ENCODE assay signal across 20 mouse cellular contexts in genomic region chr10:112810181-112810580, GRCm38 (mm10).
A peak's percentile ranks its signal among the peaks of the same experiment; 100 is the strongest.
DNase-seq lines count a peak whose midpoint lies in the region; ATAC-seq lines count a peak whose summit lies in the region.
"Had no signal": no experiment of that assay in that cellular context is flagged by ENCODE, and none has a peak within 500 bp of the region (broad histone marks: within the 10 kb centered on the region; RNA-seq: fewer than 3 reads in every experiment).

No protein-coding gene starts in this region.

- H3K4me3 ChIP-seq in embryonic facial prominence, embryonic 14.5 days (ENCODE audit: low read depth, low read length), result no peak overlapping the region
- no peak overlapping the region for H3K4me3 ChIP-seq in embryonic facial prominence, embryonic 10.5 days
- H3K4me3 ChIP-seq in midbrain, embryonic 13.5 days (replicated peaks), result no peak overlapping the region
- no peak overlapping the region for H3K4me3 ChIP-seq in midbrain, embryonic 16.5 days (ENCODE audit: low read depth, low read length)
- H3K4me3 ChIP-seq in neural tube, embryonic 14.5 days (ENCODE audit: low read depth, low read length), result no peak overlapping the region

- no peak overlapping the region for H3K27ac ChIP-seq in embryonic facial prominence, embryonic 14.5 days (replicated peaks; ENCODE audit: low read depth, low read length)
- no peak overlapping the region for H3K27ac ChIP-seq in embryonic facial prominence, embryonic 10.5 days (replicated peaks)
- H3K27ac ChIP-seq in midbrain, embryonic 13.5 days, result no peak overlapping the region
- no peak overlapping the region for H3K27ac ChIP-seq in midbrain, embryonic 16.5 days (ENCODE audit: low read length)
- H3K27ac ChIP-seq in neural tube, embryonic 14.5 days (ENCODE audit: low read depth, low read length), result no peak overlapping the region
- H3K27ac ChIP-seq: macrophage had no signal

- H3K9ac ChIP-seq in embryonic facial prominence, embryonic 14.5 days (ENCODE audit: low read depth, low read length), result no peak overlapping the region
- H3K9ac ChIP-seq in midbrain, embryonic 13.5 days (replicated peaks), result no peak overlapping the region
- no peak overlapping the region for H3K9ac ChIP-seq in midbrain, embryonic 16.5 days (ENCODE audit: low read depth, low read length)
- no peak overlapping the region for H3K9ac ChIP-seq in neural tube, embryonic 14.5 days (replicated peaks; ENCODE audit: low read depth, low read length)
- H3K9ac ChIP-seq: liver, postnatal 0 days had no signal

- WGBS in embryonic facial prominence, embryonic 14.5 days, result 42% methylated on average over 1 of the region's 1 CpGs
- WGBS in embryonic facial prominence, embryonic 10.5 days, result 32% methylated on average over 1 of the region's 1 CpGs
- 11% methylated on average over 1 of the region's 1 CpGs for WGBS in midbrain, embryonic 13.5 days
- 11% methylated on average over 1 of the region's 1 CpGs for WGBS in midbrain, embryonic 16.5 days
- WGBS in neural tube, embryonic 14.5 days, result 39% methylated on average over 1 of the region's 1 CpGs

- H3K4me1 ChIP-seq in embryonic facial prominence, embryonic 14.5 days (ENCODE audit: control insufficient read depth, insufficient read depth, low read length), result no peaks in the 10 kb centered on the region
- no peaks in the 10 kb centered on the region for H3K4me1 ChIP-seq in embryonic facial prominence, embryonic 10.5 days
- H3K4me1 ChIP-seq in midbrain, embryonic 13.5 days (replicated peaks), result no peaks in the 10 kb centered on the region
- H3K4me1 ChIP-seq in midbrain, embryonic 16.5 days (ENCODE audit: control insufficient read depth, insufficient read depth, low read length), result no peaks in the 10 kb centered on the region
- H3K4me1 ChIP-seq in neural tube, embryonic 14.5 days (ENCODE audit: control insufficient read depth, insufficient read depth, low read length), result no peaks in the 10 kb centered on the region

- H3K36me3 ChIP-seq in embryonic facial prominence, embryonic 14.5 days (ENCODE audit: control insufficient read depth, insufficient read depth, low read length), result no peaks in the 10 kb centered on the region
- H3K36me3 ChIP-seq in embryonic facial prominence, embryonic 10.5 days (replicated peaks), result no peaks in the 10 kb centered on the region
- no peaks in the 10 kb centered on the region for H3K36me3 ChIP-seq in midbrain, embryonic 13.5 days
- H3K36me3 ChIP-seq in midbrain, embryonic 16.5 days (ENCODE audit: control insufficient read depth, insufficient read depth, low read length), result no peaks in the 10 kb centered on the region
- no peaks in the 10 kb centered on the region for H3K36me3 ChIP-seq in neural tube, embryonic 14.5 days (ENCODE audit: control insufficient read depth, insufficient read depth, low read length)

- peak; percentile 7 for DNase-seq in embryonic facial prominence, embryonic 14.5 days (ENCODE audit: low spot score)
- no peak for DNase-seq in embryonic facial prominence, embryonic 10.5 days (ENCODE audit: low spot score)
- DNase-seq in brain, adult 2 months (ENCODE audit: low read depth, low spot score), result peak; percentile 6
- no peak for DNase-seq in lung, postnatal 25 days (ENCODE audit: low spot score)
- no peak for DNase-seq in gastrocnemius, postnatal 4 days (ENCODE audit: low spot score in 2 of 2)
- DNase-seq: cerebellum, postnatal 10 days; gastrocnemius, postnatal 14 days; heart, postnatal 10 days; kidney, adult 8-10 months; kidney, postnatal 36 days; liver; liver, postnatal 0 days; right cerebral cortex, adult 18-20 months; thymus, postnatal 4 days had no signal

- no peak overlapping the region for H3K4me2 ChIP-seq in embryonic facial prominence, embryonic 14.5 days (ENCODE audit: low read depth, low read length)
- no peak overlapping the region for H3K4me2 ChIP-seq in midbrain, embryonic 13.5 days (replicated peaks)
- H3K4me2 ChIP-seq in midbrain, embryonic 16.5 days (ENCODE audit: low read length), result no peak overlapping the region
- no peak overlapping the region for H3K4me2 ChIP-seq in neural tube, embryonic 14.5 days (ENCODE audit: low read depth, low read length)

- ATAC-seq in embryonic facial prominence, embryonic 14.5 days (ENCODE audit: low read depth), result no peak
- ATAC-seq in midbrain, embryonic 13.5 days, result 0 out of 2 replicates have a peak, but pooled peaks have one; percentile 34
- no peak for ATAC-seq in midbrain, embryonic 16.5 days
- ATAC-seq in neural tube, embryonic 14.5 days (ENCODE audit: low read depth), result peak; percentile 81; the same call in 1 of the 2 replicates
- ATAC-seq: inflammation-experienced regulatory T-cells, adult 6 months; liver, postnatal 0 days had no signal

- H3K9me3 ChIP-seq in embryonic facial prominence, embryonic 14.5 days (ENCODE audit: control insufficient read depth, low read length), result no peaks in the 10 kb centered on the region
- no peaks in the 10 kb centered on the region for H3K9me3 ChIP-seq in embryonic facial prominence, embryonic 10.5 days
- H3K9me3 ChIP-seq in midbrain, embryonic 13.5 days, result no peaks in the 10 kb centered on the region
- no peaks in the 10 kb centered on the region for H3K9me3 ChIP-seq in midbrain, embryonic 16.5 days (replicated peaks; ENCODE audit: control insufficient read depth, low read length, poor library complexity, severe bottlenecking)
- no peaks in the 10 kb centered on the region for H3K9me3 ChIP-seq in neural tube, embryonic 14.5 days (ENCODE audit: control insufficient read depth, low read length)

- H3K27me3 ChIP-seq in embryonic facial prominence, embryonic 14.5 days (replicated peaks; ENCODE audit: control insufficient read depth, insufficient read depth, low read length), result no peaks in the 10 kb centered on the region
- no peaks in the 10 kb centered on the region for H3K27me3 ChIP-seq in embryonic facial prominence, embryonic 10.5 days (replicated peaks; ENCODE audit: low read depth, poor library complexity, severe bottlenecking)
- H3K27me3 ChIP-seq in midbrain, embryonic 13.5 days, result no peaks in the 10 kb centered on the region
- no peaks in the 10 kb centered on the region for H3K27me3 ChIP-seq in midbrain, embryonic 16.5 days (ENCODE audit: control insufficient read depth, insufficient read depth, low read depth, low read length)
- no peaks in the 10 kb centered on the region for H3K27me3 ChIP-seq in neural tube, embryonic 14.5 days (ENCODE audit: control insufficient read depth, insufficient read depth, low read length)
- H3K27me3 ChIP-seq: CH12.LX had no signal

Comparison
In these comparisons a context has a peak if more than half of its experiments do, and no peak if none do; other contexts are left out.
1. ATAC-seq: peak in midbrain, embryonic 13.5 days (single experiment) and neural tube, embryonic 14.5 days (single experiment); none in embryonic facial prominence, embryonic 14.5 days (single experiment) and midbrain, embryonic 16.5 days (single experiment).
2. DNase-seq: peak in embryonic facial prominence, embryonic 14.5 days (single experiment) and brain, adult 2 months (single experiment); none in embryonic facial prominence, embryonic 10.5 days (single experiment), lung, postnatal 25 days (single experiment) and gastrocnemius, postnatal 4 days (0 of 2).